Mouse (Mus musculus) MEL (cell line): Measurements from ENCODE around the gene Il15ra.

Source experiments
- CTCF ChIP-seq, 3 experiments: IDR thresholded peaks in 2 of 3; conservative IDR thresholded peaks in 1 of 3; 2 replicates each; pipeline ENCODE4 v1.5.1; 2011 to 2012; ENCODE audit warnings: low read length in 3 of 3, low read depth in 2 of 3, mild to moderate bottlenecking in 2 of 3, improper control_type of control experiment in 1 of 3, inconsistent platforms in 1 of 3, mixed read lengths in 1 of 3, moderate library complexity in 1 of 3; ENCODE audit not compliant: control insufficient read depth in 1 of 3, insufficient read depth in 1 of 3, poor library complexity in 1 of 3, severe bottlenecking in 1 of 3
- KAT2A ChIP-seq: conservative IDR thresholded peaks from 2 replicates; pipeline ENCODE4 v1.6.1; 2012; ENCODE audit warnings: low read depth, low read length, improper control_type of control experiment, inconsistent platforms
- MAX ChIP-seq: IDR thresholded peaks from 2 replicates; pipeline ENCODE4 v1.6.1; 2011; ENCODE audit warnings: low read length, improper control_type of control experiment
- MEF2A ChIP-seq: IDR thresholded peaks from 2 replicates; pipeline ENCODE4 v1.6.1; 2014; ENCODE audit warnings: low read depth, mild to moderate bottlenecking, inconsistent platforms, low read length, improper control_type of control experiment; ENCODE audit not compliant: poor library complexity, insufficient replicate concordance, severe bottlenecking; ENCODE audit errors: extremely low read depth
- TAL1 ChIP-seq: IDR thresholded peaks from 2 replicates; pipeline ENCODE4 v1.6.1; 2012; ENCODE audit warnings: mild to moderate bottlenecking, inconsistent platforms, low read length, moderate library complexity, mixed read lengths
- TCF12 ChIP-seq: IDR thresholded peaks from 2 replicates; pipeline ENCODE4 v1.6.1; 2014; ENCODE audit warnings: low read depth, mild to moderate bottlenecking, inconsistent platforms, low read length, improper control_type of control experiment, moderate library complexity
- USF1 ChIP-seq: IDR thresholded peaks from 2 replicates; pipeline ENCODE4 v1.6.1; 2014; ENCODE audit warnings: low read depth, mild to moderate bottlenecking, inconsistent platforms, low read length, improper control_type of control experiment, moderate library complexity
- ZKSCAN1 ChIP-seq: IDR thresholded peaks from 2 replicates; pipeline ENCODE4 v1.6.1; 2012; ENCODE audit warnings: low read depth, mild to moderate bottlenecking, inconsistent platforms, low read length, improper control_type of control experiment, moderate library complexity

DNA sequence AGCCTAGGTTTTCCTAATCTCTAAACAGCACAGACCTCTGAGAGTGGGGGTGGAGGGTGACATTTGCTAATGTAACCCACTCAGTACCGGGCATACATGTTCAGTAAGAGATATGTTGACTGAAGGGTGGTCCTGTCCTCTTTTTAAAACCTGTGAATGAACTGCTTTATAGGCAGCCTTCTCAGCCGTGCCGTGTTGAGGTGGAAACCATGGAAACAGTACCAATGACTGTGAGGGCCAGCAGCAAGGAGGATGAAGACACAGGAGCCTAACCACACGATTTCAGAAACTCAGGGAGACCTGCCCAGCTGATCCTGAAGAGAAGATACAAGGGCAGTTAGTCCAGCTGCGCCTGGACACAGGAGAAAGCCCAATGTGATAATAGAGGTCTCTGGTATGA, 27.9 kb downstream of the Il15ra start:
- TF ChIP-seq USF1 (no peak), MAX (no peak), CTCF (IDR thresholded peaks at IDR 0.05 in 2 of 3, conservative IDR thresholded peaks at IDR 0.05 in 1 of 3; ENCODE audit: control insufficient read depth in 1 of 3, insufficient read depth in 1 of 3, low read depth in 2 of 3, low read length in 3 of 3, poor library complexity in 1 of 3, severe bottlenecking in 1 of 3) (no peak), ZKSCAN1 (no peak), TCF12 (no peak), MEF2A (no peak), KAT2A (no peak), TAL1 (no peak)
